Mouse (Mus musculus) G1E (cell line): ENCODE measurements around the gene Ankrd39.

Experiments
- CTCF ChIP-seq: IDR thresholded peaks from 2 replicates; pipeline ENCODE4 v1.5.1; 2012; ENCODE audit warnings: low read depth, low read length, inconsistent platforms, mixed read lengths
- GATA1 ChIP-seq: IDR thresholded peaks from 2 replicates; pipeline ENCODE4 v1.6.1; 2012; ENCODE audit warnings: borderline replicate concordance, low read length, inconsistent platforms, mixed read lengths

DNA sequence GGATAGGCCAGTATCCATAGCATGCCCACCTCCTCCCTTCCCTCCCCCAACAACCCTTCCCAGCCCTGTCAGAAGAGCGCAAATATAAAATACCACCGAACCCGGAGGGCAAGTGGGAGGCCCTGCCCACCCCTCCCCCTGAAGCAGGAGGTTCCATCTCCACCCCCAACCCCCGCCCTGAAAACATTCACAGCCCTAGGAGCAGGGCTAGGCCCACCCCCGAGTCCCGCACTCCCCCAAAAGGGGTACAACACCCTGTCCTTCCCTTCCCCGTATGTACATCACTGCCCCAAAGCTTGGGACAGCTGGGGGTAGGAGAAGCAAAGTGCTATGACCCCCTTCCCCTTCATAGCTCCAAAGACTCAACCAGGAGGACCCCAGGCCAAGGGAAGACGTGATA, 1.5 kb upstream of the Ankrd39 start:
- TF ChIP-seq CTCF = no peak
- no peak for TF ChIP-seq GATA1
